18 mouse cellular contexts compared by ENCODE assay signal in the genomic region with DNA sequence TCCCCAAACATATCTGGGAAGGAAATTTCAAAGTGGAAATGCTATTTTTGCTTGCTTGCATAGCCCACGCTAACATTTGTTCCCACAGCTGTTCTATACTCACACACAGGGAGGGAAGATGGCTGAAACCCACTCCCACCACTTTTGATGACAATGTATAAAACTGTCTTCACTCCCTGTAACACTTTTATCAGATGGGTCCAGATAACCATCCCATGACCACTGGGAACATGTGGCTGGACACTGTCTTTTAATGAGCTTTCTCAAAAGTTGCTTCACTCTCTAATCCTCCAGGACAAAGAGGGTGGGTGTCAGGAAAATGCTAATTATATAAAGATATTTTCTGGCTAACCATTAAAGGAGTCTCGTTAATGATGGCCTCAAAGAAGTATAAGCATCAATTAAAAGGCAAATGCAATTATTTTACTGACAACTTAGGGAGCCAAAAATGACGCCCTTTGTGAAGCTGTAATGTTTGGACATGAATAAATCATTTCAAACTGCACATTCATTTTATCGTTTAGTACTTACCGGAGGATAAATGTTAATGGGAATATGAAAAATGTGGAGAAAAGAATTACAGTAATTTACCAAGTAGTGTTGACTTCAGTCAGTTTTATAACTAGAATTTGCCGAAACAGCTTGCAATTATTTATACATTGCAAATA.
A peak's percentile ranks its signal among the peaks of the same experiment; 100 is the strongest.
DNase-seq lines count a peak whose midpoint lies in the region; ATAC-seq and TF ChIP-seq lines count a peak whose summit lies in the region.
"Had no signal": no experiment of that assay in that cellular context is flagged by ENCODE, and none has a peak within 500 bp of the region (broad histone marks: within the 10 kb centered on the region; RNA-seq: fewer than 3 reads in every experiment).

No protein-coding gene starts in this region.

- no peak for ATAC-seq in kidney, postnatal 0 days (replicated peaks; ENCODE audit: low FRiP score, low read depth)
- ATAC-seq: intestine, embryonic 16.5 days had no signal

- no peaks in the 10 kb centered on the region for H3K36me3 ChIP-seq in kidney, postnatal 0 days (ENCODE audit: insufficient read depth, low read length)
- no peaks in the 10 kb centered on the region for H3K36me3 ChIP-seq in thymus, adult 2 months (ENCODE audit: control insufficient read depth, insufficient read depth, low read length)
- H3K36me3 ChIP-seq: hindbrain, embryonic 12.5 days; limb, embryonic 13.5 days; neural tube, embryonic 15.5 days had no signal

- WGBS in kidney, postnatal 0 days: 50% methylated on average over 6 of the region's 6 CpGs
- 88% methylated on average over 6 of the region's 6 CpGs for WGBS in thymus, adult 2 months

- no peak for TF ChIP-seq POLR2A in thymus, adult 2 months (IDR thresholded peaks at IDR 0.05; ENCODE audit: control insufficient read depth, extremely low read depth, insufficient read depth, low read length, poor library complexity)

- no peak for TF ChIP-seq CTCF in kidney, postnatal 0 days (IDR thresholded peaks at IDR 0.05; ENCODE audit: low read depth)
- no peak for TF ChIP-seq CTCF in left cerebral cortex, adult 2 months (IDR thresholded peaks at IDR 0.05)
- TF ChIP-seq CTCF in thymus, adult 2 months (IDR thresholded peaks at IDR 0.05; ENCODE audit: borderline replicate concordance, control insufficient read depth, extremely low read depth, insufficient read depth, low read length, poor library complexity): no peak

- no peak overlapping the region for H3K4me2 ChIP-seq in kidney, postnatal 0 days (ENCODE audit: low read length)
- H3K4me2 ChIP-seq: hindbrain, embryonic 12.5 days; limb, embryonic 13.5 days; neural tube, embryonic 15.5 days had no signal

- no peak overlapping the region for H3K4me3 ChIP-seq in kidney, postnatal 0 days (replicated peaks; ENCODE audit: low read depth, low read length)
- H3K4me3 ChIP-seq in left cerebral cortex, adult 2 months: no peak overlapping the region
- no peak overlapping the region for H3K4me3 ChIP-seq in thymus, adult 2 months (ENCODE audit: control insufficient read depth, insufficient read depth, low read length)
- H3K4me3 ChIP-seq: hindbrain, embryonic 12.5 days; limb, embryonic 13.5 days; neural tube, embryonic 15.5 days had no signal

- no peaks in the 10 kb centered on the region for H3K27me3 ChIP-seq in kidney, postnatal 0 days (ENCODE audit: insufficient read depth, low read length)
- no peaks in the 10 kb centered on the region for H3K27me3 ChIP-seq in thymus, adult 2 months (ENCODE audit: control insufficient read depth, insufficient read depth, low read length)
- H3K27me3 ChIP-seq: hindbrain, embryonic 12.5 days; limb, embryonic 13.5 days; neural tube, embryonic 15.5 days had no signal

- H3K9me3 ChIP-seq in kidney, postnatal 0 days (replicated peaks; ENCODE audit: low read length): no peaks in the 10 kb centered on the region
- H3K9me3 ChIP-seq: hindbrain, embryonic 12.5 days; limb, embryonic 13.5 days; neural tube, embryonic 15.5 days had no signal

- peak; percentile 9 for DNase-seq in kidney, postnatal 0 days (ENCODE audit: low spot score)
- DNase-seq in kidney, postnatal 14 days: no peak
- DNase-seq in right cerebral cortex, adult 18-20 months: peak; percentile 53
- DNase-seq in right cerebral cortex, postnatal 14 days: no peak
- no peak for DNase-seq in left cerebral cortex, adult 2 months (ENCODE audit: extremely low spot score in 1 of 2, low spot score in 2 of 2)
- no peak for DNase-seq in spleen, postnatal 4 days (ENCODE audit: low spot score in 2 of 2)
- no peak for DNase-seq in thymus, adult 2 months
- DNase-seq in gastrocnemius, adult 8-10 months (ENCODE audit: low spot score in 2 of 2): no peak
- DNase-seq: adrenal gland, adult 2 months; cerebellum, adult 9-10 months; kidney, postnatal 36 days; thymus, postnatal 4 days had no signal

- no peak overlapping the region for H3K9ac ChIP-seq in kidney, postnatal 0 days (ENCODE audit: low read depth, low read length)
- H3K9ac ChIP-seq: hindbrain, embryonic 12.5 days; limb, embryonic 13.5 days; neural tube, embryonic 15.5 days had no signal

- H3K4me1 ChIP-seq in kidney, postnatal 0 days (replicated peaks; ENCODE audit: insufficient read depth, low read length): no peaks in the 10 kb centered on the region
- no peaks in the 10 kb centered on the region for H3K4me1 ChIP-seq in thymus, adult 2 months (replicated peaks; ENCODE audit: control insufficient read depth, insufficient read depth, low read length)
- H3K4me1 ChIP-seq: hindbrain, embryonic 12.5 days; limb, embryonic 13.5 days; neural tube, embryonic 15.5 days had no signal

- H3K27ac ChIP-seq in kidney, postnatal 0 days: no peak overlapping the region
- peak overlapping the region; percentile 57 for H3K27ac ChIP-seq in left cerebral cortex, adult 2 months
- no peak overlapping the region for H3K27ac ChIP-seq in thymus, adult 2 months (ENCODE audit: control insufficient read depth, insufficient read depth, low read length)
- H3K27ac ChIP-seq: hindbrain, embryonic 12.5 days; limb, embryonic 13.5 days; macrophage; neural tube, embryonic 15.5 days; stomach, postnatal 0 days had no signal

- intact Hi-C loops in left cerebral cortex, adult 2 months (cut with DNase I): loop anchor here (5.0 kb wide), 5 partner anchors 51 to 251 kb away; no protein-coding TSS in a partner anchor

Comparison
In these comparisons a context has a peak if more than half of its experiments do, and no peak if none do; other contexts are left out.
1. DNase-seq: peak in kidney, postnatal 0 days (single experiment) and right cerebral cortex, adult 18-20 months (single experiment); none in kidney, postnatal 14 days (single experiment), right cerebral cortex, postnatal 14 days (single experiment), left cerebral cortex, adult 2 months (0 of 2), spleen, postnatal 4 days (0 of 2), thymus, adult 2 months (single experiment) and gastrocnemius, adult 8-10 months (0 of 2).